Mouse (Mus musculus) c-Kit-negative CD71-positive TER-119-positive erythroid progenitor cells, embryonic 14.5 days (primary cell): ENCODE measurements around the gene Nup98.

Source experiments
- DNase-seq: peaks from one replicate; pipeline ENCODE4 v3.0.0-alpha.2; 2013; ENCODE audit warnings: low read depth, low spot score

Nup98 gene

DNA sequence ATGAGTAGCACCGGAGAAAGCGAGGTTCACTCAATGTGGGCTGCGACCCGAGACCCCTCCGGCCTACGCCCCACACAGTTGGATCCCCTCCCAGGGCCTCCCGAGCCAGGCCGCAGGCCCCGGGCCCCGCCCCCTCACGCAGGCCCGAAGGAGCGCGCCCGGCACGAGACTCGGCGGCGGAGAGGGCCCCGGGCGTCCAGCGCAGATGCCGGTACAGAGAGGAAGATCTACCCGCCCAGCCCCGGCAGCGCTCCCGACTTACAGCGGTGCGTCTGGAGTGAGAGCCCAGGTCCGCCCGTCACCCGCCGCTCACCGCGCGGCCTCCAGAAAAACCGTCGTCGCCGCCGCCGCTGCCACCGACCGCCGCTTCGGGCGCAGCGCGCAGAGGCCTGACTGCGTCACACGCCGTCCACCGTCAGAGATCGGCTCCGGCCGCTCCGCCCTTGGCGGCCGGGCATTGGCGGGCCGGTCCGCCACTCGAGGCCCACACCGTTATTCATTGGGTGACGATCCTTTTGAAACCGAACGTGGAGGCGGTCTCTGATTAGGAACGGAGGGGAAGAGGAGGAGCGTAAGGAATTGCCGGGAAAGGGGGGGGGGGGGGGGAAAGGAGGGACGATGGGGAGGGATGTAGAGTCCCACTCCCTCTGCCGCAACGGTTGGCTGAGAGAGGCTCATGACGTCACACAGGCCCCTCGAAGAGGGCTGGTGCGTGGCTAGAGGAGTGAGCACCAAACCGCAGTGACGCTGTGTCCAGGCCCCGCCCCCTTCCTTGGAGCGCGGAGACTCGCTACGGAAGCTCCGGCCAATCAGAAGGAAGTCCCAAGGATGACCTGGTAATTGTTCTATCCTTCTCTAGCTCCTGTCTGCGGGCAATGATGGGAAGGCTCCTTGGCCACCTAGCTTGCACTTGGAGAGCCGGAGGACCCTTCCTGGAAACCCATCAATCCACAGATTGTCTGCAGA is at the start of gene Nup98, which contains the start of gene Pgap2:
Gene Nup98 (minus strand): TSS at position 421 of the 966 bp plus-strand sequence.
Gene Pgap2 (plus strand): TSS at position 453 of the 966 bp plus-strand sequence.
- DNase-seq, result peak; percentile 96

- no peak for DNase-seq
These were observed 48.8 kb upstream of the Nup98 start for GRCm38 (mm10) chr7:102258753-102259152.

DNA sequence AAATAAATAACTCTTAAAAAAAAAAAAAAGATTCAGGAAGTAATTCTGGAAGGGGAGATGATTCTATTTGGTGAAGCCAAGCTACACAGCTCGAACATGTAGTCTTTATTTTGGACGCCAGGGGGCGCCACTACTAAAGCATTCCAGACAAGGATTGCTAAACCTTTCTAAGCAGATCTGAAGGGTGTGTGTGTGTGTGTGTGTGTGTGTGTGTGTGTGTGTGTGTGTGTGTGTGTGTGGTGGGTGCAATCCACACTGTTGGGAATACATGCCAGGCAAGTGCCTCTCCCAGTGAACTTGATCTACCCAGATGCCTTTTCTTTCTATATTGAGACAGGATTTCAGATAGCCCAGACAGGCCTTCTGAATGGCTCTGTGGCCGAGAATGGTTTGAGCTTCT is 48.2 kb upstream of the Nup98 start:
- DNase-seq, result peak; percentile 67

DNA sequence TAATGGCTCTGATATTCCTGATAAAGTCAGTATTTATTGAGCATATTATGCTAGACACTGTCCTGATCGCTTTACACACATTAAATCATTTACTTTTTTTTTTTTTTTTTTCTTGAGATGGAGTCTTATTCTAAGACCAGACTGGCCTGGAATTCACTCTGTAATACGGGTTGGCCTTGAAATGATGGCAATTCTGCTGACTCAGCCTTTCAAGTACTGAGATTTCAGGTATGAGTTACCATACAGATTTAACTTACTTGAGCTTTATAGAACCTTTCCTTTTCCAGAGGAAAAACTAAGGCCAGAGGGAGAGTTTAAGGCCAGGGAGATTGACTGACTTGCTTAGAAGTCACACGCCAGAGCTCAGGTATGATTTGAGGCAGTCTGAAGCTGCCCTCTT is 46.7 kb upstream of the Nup98 start:
- DNase-seq, result no peak

DNA sequence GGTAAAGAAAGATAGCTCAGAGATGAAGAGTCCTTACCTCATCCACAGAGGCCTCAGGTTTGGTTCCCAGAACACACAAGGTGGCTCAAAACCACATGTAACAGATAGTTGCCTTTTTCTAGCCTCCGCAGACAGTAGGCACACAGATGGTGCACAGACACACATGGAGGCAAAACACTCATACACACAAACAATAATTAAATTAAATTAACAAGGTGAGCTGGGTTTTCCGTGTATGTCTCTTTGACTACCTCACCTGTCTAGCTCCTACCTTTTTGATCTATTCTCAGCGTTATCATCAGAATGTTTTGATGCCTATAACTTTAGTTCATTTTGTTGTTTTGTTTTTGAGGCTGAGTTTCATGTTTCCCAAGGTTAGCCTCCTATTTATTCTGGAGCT is 46.0 kb upstream of the Nup98 start, which contains the start of gene Rhog:
Gene Rhog (minus strand): TSS at position 101 of the 400 bp plus-strand sequence.
- no peak for DNase-seq

- DNase-seq, result no peak
These were observed 43.7 kb upstream of the Nup98 start for GRCm38 (mm10) chr7:102253631-102254030.

DNA sequence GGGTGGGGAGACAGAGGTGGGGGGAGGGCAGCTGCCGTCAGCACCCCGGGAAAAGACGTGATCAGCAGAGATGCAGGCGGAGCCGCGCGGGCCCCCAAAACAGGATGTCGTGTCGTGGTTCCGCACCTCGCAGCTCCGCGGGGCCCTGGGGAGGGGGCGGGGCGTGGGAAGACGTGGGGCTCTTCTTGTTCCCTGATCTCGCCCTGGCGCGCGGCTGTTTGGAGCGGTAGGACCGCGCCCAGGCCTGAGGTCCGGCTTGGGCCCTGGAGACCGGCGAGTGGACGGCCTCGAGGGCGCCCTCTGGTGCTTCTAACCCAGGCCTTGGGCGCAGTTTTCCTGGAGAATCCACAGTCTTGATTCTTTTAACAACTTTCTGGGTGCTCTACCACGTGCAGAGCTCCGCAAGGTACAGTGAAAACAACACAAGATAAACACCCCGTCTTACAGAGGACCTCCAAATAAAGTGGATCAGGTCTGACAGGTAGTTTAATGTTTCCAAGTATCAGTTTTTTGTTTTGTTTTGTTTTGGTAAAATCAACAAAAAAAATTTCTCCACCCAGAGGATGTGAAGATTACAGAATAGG is 40.7 kb upstream of the Nup98 start:
- DNase-seq, result peak; percentile 80

- DNase-seq, result peak; percentile 51
These were observed 40.1 kb upstream of the Nup98 start for GRCm38 (mm10) chr7:102249896-102250630.

DNA sequence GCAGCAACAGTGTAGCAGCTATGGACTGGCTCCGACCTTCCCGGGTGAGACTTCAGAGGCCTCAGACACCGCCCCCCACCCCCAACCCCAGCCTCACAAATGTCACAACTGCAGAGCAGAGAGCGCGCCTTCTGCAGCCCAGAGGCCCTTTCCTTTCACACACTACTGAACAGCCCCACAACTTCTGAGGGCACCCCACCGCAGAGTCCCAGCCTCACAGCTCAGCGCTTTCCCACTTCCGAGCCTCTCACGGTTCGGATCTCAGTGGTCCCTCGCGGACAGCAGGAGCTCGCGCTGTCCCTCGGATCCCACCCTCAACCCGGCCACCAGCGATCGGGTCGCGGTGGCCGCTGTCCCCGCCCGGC is 39.5 kb upstream of the Nup98 start:
- peak; percentile 30 for DNase-seq

DNA sequence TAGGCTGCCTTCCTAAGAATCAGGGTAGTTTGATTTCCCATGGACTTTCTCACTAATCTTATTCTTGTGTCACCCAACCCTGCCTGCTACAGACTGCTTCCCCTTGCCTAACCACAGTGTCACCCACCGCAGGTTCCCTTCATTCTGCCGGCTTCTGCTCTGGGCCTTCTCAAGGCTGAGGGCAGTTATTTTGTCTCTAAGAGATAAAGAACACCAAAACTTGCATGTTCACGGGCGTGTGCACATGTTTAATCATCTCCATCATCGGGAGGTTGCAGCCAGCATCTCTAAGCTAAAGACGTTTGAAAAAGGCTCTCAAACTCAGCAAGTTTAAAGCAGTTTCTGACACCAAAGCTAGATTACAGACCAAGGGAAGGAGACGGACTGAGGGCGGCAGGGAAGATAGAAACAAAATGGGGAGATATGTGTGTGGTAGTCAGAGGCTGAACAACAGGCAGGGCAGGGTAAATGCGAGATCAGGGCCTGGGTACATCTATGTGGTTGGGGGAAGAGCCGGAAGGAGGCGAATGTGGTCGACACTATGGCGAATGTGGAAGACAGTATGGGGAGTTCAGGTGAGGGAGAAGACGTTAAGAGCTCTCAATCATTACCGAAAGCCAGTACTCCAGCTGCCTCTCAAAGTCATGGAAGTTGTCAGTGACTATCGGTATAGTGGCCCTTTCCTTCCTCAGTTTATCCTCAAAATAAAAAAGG is 38.9 kb upstream of the Nup98 start:
- peak; percentile 28 for DNase-seq

DNA sequence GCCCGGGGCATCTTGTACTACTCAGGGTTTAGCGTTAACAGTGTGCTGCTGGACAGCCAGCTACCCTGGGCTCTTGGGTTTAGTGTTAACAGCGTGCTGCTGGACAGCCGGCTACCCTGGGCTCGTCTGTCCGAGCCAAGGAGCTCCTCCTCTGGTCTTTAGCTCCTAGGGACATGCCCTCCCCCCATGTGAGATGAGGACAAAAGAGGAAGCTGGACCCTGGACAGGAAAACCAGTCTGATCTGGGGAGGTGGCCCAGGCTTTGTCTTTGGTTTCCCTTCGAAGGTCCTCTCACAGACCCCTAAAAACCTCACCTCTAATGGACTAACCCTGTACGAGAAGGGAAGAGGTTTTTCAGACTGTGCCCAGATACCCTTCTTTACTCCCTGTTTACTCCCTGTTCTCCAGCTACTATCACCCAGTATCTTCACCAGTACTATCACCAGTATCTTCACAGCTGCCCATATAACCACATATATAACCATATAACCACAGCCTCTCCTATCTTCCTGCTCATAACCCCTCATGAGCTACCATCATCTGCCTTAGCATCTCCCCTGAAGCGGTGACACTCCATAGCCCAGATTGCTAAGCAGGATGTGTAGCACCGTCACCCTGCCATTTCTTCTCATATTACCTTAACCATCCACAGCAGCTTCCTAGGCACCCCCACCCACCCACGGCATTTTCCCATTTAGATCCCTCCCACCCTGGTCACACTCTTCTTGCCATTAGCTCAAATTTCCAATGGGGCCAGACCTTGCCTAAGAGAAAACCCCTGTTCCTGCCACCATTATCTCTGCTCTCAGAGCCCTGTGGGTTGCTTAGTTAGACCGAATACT is 37.2 kb upstream of the Nup98 start:
- DNase-seq, result no peak

DNA sequence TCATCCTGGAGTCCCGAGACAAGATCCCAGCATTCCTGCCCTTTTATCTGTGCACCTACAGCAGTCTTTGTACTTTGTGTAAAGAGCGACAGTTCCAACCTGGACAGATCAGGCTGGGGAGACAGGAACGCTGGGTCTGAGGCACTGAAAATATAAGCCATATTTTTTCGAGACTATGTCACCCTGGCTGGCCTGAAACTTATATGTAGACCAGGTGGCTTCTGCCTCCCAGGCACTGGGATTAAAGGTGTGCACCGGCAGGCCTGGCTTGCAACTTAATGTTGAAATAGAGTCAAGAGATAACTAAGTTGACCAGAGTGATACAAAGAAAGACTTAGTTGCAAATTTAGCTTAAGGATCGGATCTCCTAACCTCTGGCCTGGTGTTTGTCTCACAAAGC is 36.3 kb upstream of the Nup98 start:
- DNase-seq, result no peak

GRCm38 (mm10) chr7:102245775-102246174 is 35.8 kb upstream of the Nup98 start:
- DNase-seq, result no peak

DNA sequence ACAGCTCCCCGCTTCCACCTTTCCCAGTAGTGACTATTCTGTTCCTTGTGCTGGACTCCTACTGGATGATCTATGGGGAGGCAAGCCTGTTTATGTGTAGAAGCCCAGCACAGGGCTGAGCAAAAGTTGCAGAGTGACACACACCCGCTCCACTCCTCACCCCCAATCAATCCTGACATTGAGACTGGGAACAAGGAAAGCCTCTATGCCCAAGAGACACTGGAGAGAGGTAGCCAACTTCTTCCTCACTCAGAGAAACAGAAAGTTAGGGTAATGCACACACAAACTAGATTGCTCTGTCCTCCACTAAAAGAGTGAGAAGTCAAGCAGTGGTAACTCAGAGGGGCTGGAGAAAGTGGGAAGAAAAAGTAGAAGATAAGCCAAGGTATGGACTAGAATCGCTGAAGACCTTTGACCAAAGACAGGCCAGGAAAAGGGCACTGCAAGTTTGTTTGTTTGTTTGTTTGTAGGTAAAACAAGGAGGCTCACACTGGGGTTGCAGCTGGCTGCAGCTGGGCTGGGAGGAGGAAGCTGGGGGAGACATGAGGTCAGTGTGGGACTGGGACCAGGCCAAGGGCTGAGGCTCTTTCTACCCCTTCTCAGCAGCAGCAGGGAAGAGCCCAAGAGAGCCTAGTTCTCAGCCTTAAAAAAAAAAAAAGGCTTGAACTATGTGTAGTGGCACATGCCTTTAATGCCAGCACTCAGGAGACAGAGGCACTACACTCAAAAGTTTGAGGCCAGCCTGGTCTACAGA is 35.0 kb upstream of the Nup98 start:
- no peak for DNase-seq

GRCm38 (mm10) chr7:102243870-102244269 is 33.9 kb upstream of the Nup98 start:
- DNase-seq, result no peak

- DNase-seq, result no peak
These were observed 32.9 kb upstream of the Nup98 start for GRCm38 (mm10) chr7:102242917-102243316.

DNA sequence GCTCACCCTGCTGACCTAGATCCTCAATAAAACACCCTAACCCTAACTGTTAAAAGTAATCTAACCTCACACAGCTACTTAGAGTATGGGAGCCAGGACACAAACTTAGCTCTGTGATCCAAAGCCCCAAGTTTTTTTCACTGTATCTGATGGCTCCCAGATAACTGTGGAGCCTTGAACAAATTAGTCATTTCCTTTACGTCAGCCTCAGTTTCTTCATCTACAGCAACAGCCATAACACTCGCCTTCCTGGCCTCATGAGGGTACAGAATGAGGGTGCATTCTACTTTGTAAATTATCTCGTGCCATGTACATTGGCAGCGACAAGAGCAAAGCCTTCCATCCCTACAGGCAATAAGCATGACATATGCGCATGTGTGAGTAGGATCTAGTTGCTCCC is 32.4 kb upstream of the Nup98 start:
- DNase-seq, result no peak

DNA sequence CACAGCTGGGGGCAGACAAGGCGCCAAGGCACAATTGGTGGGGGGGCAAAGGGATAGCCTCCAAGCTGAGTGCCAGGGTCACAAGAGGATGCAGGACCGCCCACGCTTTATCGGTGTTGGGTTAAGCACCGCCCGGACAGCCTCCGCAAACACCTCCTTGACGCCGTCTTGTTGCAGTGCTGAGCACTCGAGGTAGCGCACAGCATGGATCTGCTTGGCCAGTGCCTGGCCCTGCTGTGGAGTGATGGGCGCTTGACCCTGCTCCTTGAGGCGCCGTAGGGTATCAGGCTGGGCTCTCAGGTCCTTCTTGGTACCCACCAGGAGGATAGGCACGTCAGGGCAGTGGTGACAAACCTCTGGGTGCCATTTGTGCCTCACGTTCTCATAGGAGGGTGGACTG is 29.6 kb upstream of the Nup98 start:
- no peak for DNase-seq

GRCm38 (mm10) chr7:102238686-102239286 is 28.8 kb upstream of the Nup98 start:
- DNase-seq, result no peak
